ENCODE assay signal across 8 mouse cellular contexts in genomic region chr13:63256807-63257206, GRCm38 (mm10).
A peak's percentile ranks its signal among the peaks of the same experiment; 100 is the strongest.
DNase-seq lines count a peak whose midpoint lies in the region; ATAC-seq and TF ChIP-seq lines count a peak whose summit lies in the region.

No protein-coding gene starts in this region.

- intact Hi-C loops in gastrocnemius, adult 2 months (cut with DNase I), result no loop called here

- no peak overlapping the region for H3K4me2 ChIP-seq in kidney, embryonic 14.5 days (replicated peaks; ENCODE audit: low read depth, low read length)
- no peak overlapping the region for H3K4me2 ChIP-seq in midbrain, embryonic 13.5 days (replicated peaks)

- no peak overlapping the region; the same call in 1 of the 2 replicates for H3K4me3 ChIP-seq in gastrocnemius, adult 2 months
- H3K4me3 ChIP-seq in kidney, embryonic 14.5 days (ENCODE audit: low read length), result no peak overlapping the region
- H3K4me3 ChIP-seq in midbrain, embryonic 13.5 days (replicated peaks), result no peak overlapping the region

- H3K27me3 ChIP-seq in kidney, embryonic 14.5 days (ENCODE audit: control insufficient read depth, insufficient read depth, low read length), result no peaks in the 10 kb centered on the region
- no peaks in the 10 kb centered on the region for H3K27me3 ChIP-seq in midbrain, embryonic 13.5 days

- 22% methylated on average over 7 of the region's 7 CpGs for WGBS in kidney, embryonic 14.5 days
- 78% methylated on average over 7 of the region's 7 CpGs for WGBS in midbrain, embryonic 13.5 days

- DNase-seq in gastrocnemius, adult 2 months, result peak; percentile 77
- no peak for DNase-seq in gastrocnemius, postnatal 4 days (ENCODE audit: low spot score in 2 of 2)
- DNase-seq in lung, postnatal 25 days (ENCODE audit: low spot score), result peak; percentile 86
- DNase-seq in thymus, adult 18-20 months, result no peak
- no peak for DNase-seq in adrenal gland, postnatal 4 days (ENCODE audit: low spot score in 2 of 2)

- peaks cover 13% of the 10 kb centered on the region for H3K36me3 ChIP-seq in kidney, embryonic 14.5 days (ENCODE audit: control insufficient read depth, insufficient read depth, low read length)
- H3K36me3 ChIP-seq in midbrain, embryonic 13.5 days, result peaks cover 10% of the 10 kb centered on the region; the same call in 1 of the 2 replicates

- H3K4me1 ChIP-seq in kidney, embryonic 14.5 days (ENCODE audit: control insufficient read depth, insufficient read depth, low read length), result peaks cover 76% of the 10 kb centered on the region
- H3K4me1 ChIP-seq in midbrain, embryonic 13.5 days (replicated peaks), result peaks cover 24% of the 10 kb centered on the region

- peak; percentile 47 for ATAC-seq in granulocyte monocyte progenitor cell, adult 5-6 weeks (replicated peaks; ENCODE audit: poor library complexity, severe bottlenecking)
- peak; percentile 92 for ATAC-seq in kidney, embryonic 14.5 days (ENCODE audit: low FRiP score, low TSS enrichment)
- ATAC-seq in midbrain, embryonic 13.5 days, result no peak

- H3K9me3 ChIP-seq in kidney, embryonic 14.5 days (ENCODE audit: control insufficient read depth, low read length), result no peaks in the 10 kb centered on the region
- no peaks in the 10 kb centered on the region for H3K9me3 ChIP-seq in midbrain, embryonic 13.5 days

- peak overlapping the region; percentile 94 for H3K27ac ChIP-seq in gastrocnemius, adult 2 months
- H3K27ac ChIP-seq in kidney, embryonic 14.5 days (ENCODE audit: low read depth, low read length), result 0 out of 2 replicates have a peak overlapping the region, but pooled peaks have one; percentile 17
- no peak overlapping the region for H3K27ac ChIP-seq in midbrain, embryonic 13.5 days

- peak; percentile 73 for TF ChIP-seq CTCF in gastrocnemius, adult 2 months (IDR thresholded peaks at IDR 0.05)

- no peak overlapping the region for H3K9ac ChIP-seq in kidney, embryonic 14.5 days (ENCODE audit: low read depth, low read length)
- H3K9ac ChIP-seq in midbrain, embryonic 13.5 days (replicated peaks), result no peak overlapping the region

Comparison
In these comparisons a context has a peak if more than half of its experiments do, and no peak if none do; other contexts are left out.
1. DNase-seq: peak in gastrocnemius, adult 2 months (single experiment) and lung, postnatal 25 days (single experiment); none in gastrocnemius, postnatal 4 days (0 of 2), thymus, adult 18-20 months (0 of 2) and adrenal gland, postnatal 4 days (0 of 2).